Mouse (Mus musculus) kidney, postnatal 0 days (tissue): Measurements from ENCODE around the gene Kalrn. TPM values are rescaled to one million over a fixed set of nuclear protein-coding genes. Genes with fewer than 3 reads are reported as not detected.

Experiments
- ATAC-seq: fragments of 200-750 bp; cut with Nextera tagmentation; replicated peaks from 2 replicates; pipeline ENCODE4 v1.8.0; 2017; ENCODE audit warnings: low read depth, moderate number of reproducible peaks, moderate TSS enrichment, moderate library complexity; ENCODE audit not compliant: low FRiP score
- DNase-seq: peaks from one replicate; pipeline ENCODE4 v3.0.0-alpha.2; 2016; ENCODE audit warnings: low spot score
- H3K27ac ChIP-seq: fragments of 300-500 bp; sonication (generic); 2 replicates; pipeline ENCODE4 v1.5.1; 2014; ENCODE audit warnings: mild to moderate bottlenecking
- H3K27me3 ChIP-seq: fragments of 300-500 bp; sonication (generic); 2 replicates; pipeline ENCODE4 v1.6.1; 2014; ENCODE audit warnings: low read length, mixed read lengths; ENCODE audit not compliant: insufficient read depth
- H3K36me3 ChIP-seq: fragments of 300-500 bp; sonication (generic); 2 replicates; pipeline ENCODE4 v1.6.1; 2014; ENCODE audit warnings: low read length, mixed read lengths; ENCODE audit not compliant: insufficient read depth
- H3K4me1 ChIP-seq: fragments of 300-500 bp; sonication (generic); replicated peaks from 2 replicates; pipeline ENCODE4 v1.6.1; 2014; ENCODE audit warnings: antibody characterized with exemption, low read length, mixed read lengths; ENCODE audit not compliant: insufficient read depth
- H3K4me2 ChIP-seq: fragments of 300-500 bp; sonication (generic); 2 replicates; pipeline ENCODE4 v1.6.1; 2014; ENCODE audit warnings: mild to moderate bottlenecking, low read length, moderate library complexity, mixed read lengths
- H3K4me3 ChIP-seq: fragments of 300-500 bp; sonication (generic); replicated peaks from 2 replicates; pipeline ENCODE4 v1.5.1; 2014; ENCODE audit warnings: low read depth, low read length
- H3K9ac ChIP-seq: fragments of 300-500 bp; sonication (generic); 2 replicates; pipeline ENCODE4 v1.6.1; 2014; ENCODE audit warnings: low read depth, low read length
- H3K9me3 ChIP-seq: fragments of 300-500 bp; sonication (generic); replicated peaks from 2 replicates; pipeline ENCODE4 v1.6.1; 2016; ENCODE audit warnings: low read length, inconsistent platforms, mixed read lengths
- CTCF ChIP-seq: IDR thresholded peaks from 2 replicates; pipeline ENCODE4 v1.5.1; 2016; ENCODE audit warnings: antibody characterized with exemption, low read depth, mild to moderate bottlenecking, moderate library complexity
- WGBS: fragments of 180-500 bp; shearing (Covaris S2); extraction: QIAGEN DNeasy Blood & Tissue Kit; methylation state at CpG from one replicate; pipeline ENCODE4 v1.1.7; 2014; 5-methylcytosine and 5-hydroxymethylcytosine counted together
- polyA plus RNA-seq: library from polyadenylated mRNA; unstranded; fragments of >200 nt; fragmentation: Nextera tagmentation; extraction: Ambion mirVana; gene quantifications from 2 replicates; pipeline ENCODE4 v1.2.1, GENCODE M21; 2015

The Kalrn gene
- polyA plus RNA-seq, 1 experiment from 2014 or later = 20.0 TPM

- DNase-seq = no peak
- H3K27ac ChIP-seq = no peak overlapping the region
- ATAC-seq = no peak
- TF ChIP-seq CTCF = no peak
- no peak overlapping the region for H3K4me2 ChIP-seq
- H3K36me3 ChIP-seq = no peaks in the 10 kb centered on the region
- no peaks in the 10 kb centered on the region for H3K27me3 ChIP-seq
- H3K9ac ChIP-seq = no peak overlapping the region
- H3K4me3 ChIP-seq = no peak overlapping the region
- H3K4me1 ChIP-seq = no peaks in the 10 kb centered on the region
- WGBS = 86% methylated on average over 5 of the region's 5 CpGs
- no peaks in the 10 kb centered on the region for H3K9me3 ChIP-seq
These were observed 275.2 kb downstream of the Kalrn start for GRCm38 (mm10) chr16:34297911-34298682.

GRCm38 (mm10) chr16:34294568-34294967, 278.8 kb downstream of the Kalrn start:
- WGBS = 89% methylated on average over 6 of the region's 6 CpGs
- peak; percentile 39; the same call in 1 of the 2 replicates for TF ChIP-seq CTCF
- Histone ChIP-seq H3K27ac (no peak overlapping the region), H3K4me3 (no peak overlapping the region), H3K27me3 (no peaks in the 10 kb centered on the region), H3K4me2 (no peak overlapping the region), H3K4me1 (no peaks in the 10 kb centered on the region), H3K36me3 (no peaks in the 10 kb centered on the region), H3K9me3 (no peaks in the 10 kb centered on the region), H3K9ac (no peak overlapping the region)
- ATAC-seq (no peak), DNase-seq (no peak)

- H3K4me3 ChIP-seq = no peak overlapping the region
- peak; percentile 50 for TF ChIP-seq CTCF
- H3K27me3 ChIP-seq = no peaks in the 10 kb centered on the region
- ATAC-seq = no peak
- no peak overlapping the region for H3K4me2 ChIP-seq
- H3K36me3 ChIP-seq = no peaks in the 10 kb centered on the region
- 99% methylated on average over 2 of the region's 2 CpGs for WGBS
- no peak overlapping the region for H3K9ac ChIP-seq
- no peak for DNase-seq
- H3K27ac ChIP-seq = no peak overlapping the region
- no peaks in the 10 kb centered on the region for H3K9me3 ChIP-seq
- H3K4me1 ChIP-seq = no peaks in the 10 kb centered on the region
These were observed 279.7 kb downstream of the Kalrn start for GRCm38 (mm10) chr16:34293675-34294074.

GRCm38 (mm10) chr16:34289583-34289982, 283.7 kb downstream of the Kalrn start:
- Histone ChIP-seq H3K9ac (no peak overlapping the region), H3K27ac (no peak overlapping the region), H3K27me3 (no peaks in the 10 kb centered on the region), H3K36me3 (no peaks in the 10 kb centered on the region), H3K4me3 (no peak overlapping the region), H3K9me3 (no peaks in the 10 kb centered on the region), H3K4me2 (no peak overlapping the region), H3K4me1 (no peaks in the 10 kb centered on the region)
- DNase-seq = peak; percentile 72
- 50% methylated on average over 7 of the region's 7 CpGs for WGBS
- TF ChIP-seq CTCF = peak; percentile 78
- ATAC-seq = no peak

- ATAC-seq (no peak), DNase-seq (no peak)
- no peak overlapping the region for H3K4me3 ChIP-seq
- H3K4me2 ChIP-seq = no peak overlapping the region
- H3K36me3 ChIP-seq = no peaks in the 10 kb centered on the region
- H3K27me3 ChIP-seq = no peaks in the 10 kb centered on the region
- no peak for TF ChIP-seq CTCF
- no peak overlapping the region for H3K9ac ChIP-seq
- no peak overlapping the region for H3K27ac ChIP-seq
- H3K9me3 ChIP-seq = no peaks in the 10 kb centered on the region
- 91% methylated on average over 8 of the region's 8 CpGs for WGBS
- H3K4me1 ChIP-seq = no peaks in the 10 kb centered on the region
These were observed 291.3 kb downstream of the Kalrn start for GRCm38 (mm10) chr16:34282026-34282425.

- no peak overlapping the region for H3K9ac ChIP-seq
- DNase-seq (no peak), ATAC-seq (no peak)
- no peak for TF ChIP-seq CTCF
- no peaks in the 10 kb centered on the region for H3K9me3 ChIP-seq
- no peaks in the 10 kb centered on the region for H3K4me1 ChIP-seq
- no peak overlapping the region for H3K4me2 ChIP-seq
- H3K27ac ChIP-seq = no peak overlapping the region
- 78% methylated on average over 7 of the region's 7 CpGs for WGBS
- no peaks in the 10 kb centered on the region for H3K36me3 ChIP-seq
- H3K27me3 ChIP-seq = no peaks in the 10 kb centered on the region
- no peak overlapping the region for H3K4me3 ChIP-seq
These were observed 293.5 kb downstream of the Kalrn start for GRCm38 (mm10) chr16:34279654-34280383.
